Mouse (Mus musculus): ENCODE results near the gene Fxyd7. TPM values are rescaled to one million over a fixed set of nuclear protein-coding genes. Genes with fewer than 3 reads are reported as not detected.

Gene Fxyd7
- polyA plus RNA-seq, 1 experiment = not detected

DNA sequence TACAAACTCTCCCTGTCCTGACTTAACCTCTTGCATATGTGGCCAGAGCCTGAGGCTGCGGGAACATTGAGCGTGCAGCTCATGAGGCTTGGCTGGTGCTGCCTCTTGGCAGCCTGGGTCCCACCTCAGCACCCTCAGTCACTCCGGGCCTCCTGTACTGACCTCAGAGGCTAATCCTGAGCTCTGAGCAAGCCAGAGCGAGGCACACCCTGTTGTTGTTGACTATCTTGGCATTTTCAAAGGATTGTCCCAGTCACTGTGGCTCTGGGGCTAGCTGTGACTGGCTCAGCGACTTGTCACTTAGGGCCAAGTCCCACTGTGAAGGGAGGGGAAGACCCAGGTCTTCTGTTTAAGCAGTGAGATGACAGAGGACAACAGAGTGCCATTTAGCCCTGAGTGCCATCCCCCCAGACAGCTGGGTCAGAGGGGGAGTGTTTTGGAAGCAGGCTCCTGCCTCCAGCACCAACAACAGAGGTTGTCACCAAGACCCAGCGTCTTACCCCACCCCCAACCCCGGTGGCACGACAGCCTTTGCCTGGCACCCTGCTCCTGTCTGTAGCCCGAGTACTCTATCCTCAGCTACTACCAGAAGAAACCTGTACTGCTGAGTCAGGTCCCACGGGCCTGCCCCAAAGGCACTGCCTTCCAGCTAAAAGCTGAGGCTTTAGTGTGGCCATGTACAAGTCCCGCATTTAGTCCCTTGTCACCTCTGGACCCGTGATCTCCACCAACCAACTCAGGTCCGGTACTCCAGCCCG lies 31.7 kb upstream of the Fxyd7 start:
- H3K27me3 ChIP-seq (ENCODE audit: control insufficient read depth, insufficient read depth, insufficient read length) = no peaks in the 10 kb centered on the region
- no peaks in the 10 kb centered on the region for H3K36me3 ChIP-seq (ENCODE audit: control insufficient read depth, insufficient read depth)
- no peak overlapping the region for H3ac ChIP-seq (ENCODE audit: control insufficient read depth, insufficient read length)
- TF ChIP-seq TCF12 (IDR thresholded peaks at IDR 0.05; ENCODE audit: insufficient read depth, poor library complexity, severe bottlenecking) (no peak), SRF (IDR thresholded peaks at IDR 0.05; ENCODE audit: control insufficient read depth, insufficient read length, low read depth) (no peak), CEBPB (IDR thresholded peaks at IDR 0.05; ENCODE audit: insufficient read depth, poor library complexity, severe bottlenecking) (no peak), POLR2A (IDR thresholded peaks at IDR 0.05; ENCODE audit: insufficient read length, low read depth) (no peak), TCF3 (IDR thresholded peaks at IDR 0.05; ENCODE audit: insufficient read length, low read depth) (no peak), POLR2AphosphoS2 (IDR thresholded peaks at IDR 0.05; ENCODE audit: insufficient read length, low read depth) (no peak), USF1 (IDR thresholded peaks at IDR 0.05; ENCODE audit: low read depth) (no peak), E2F4 (IDR thresholded peaks at IDR 0.05; ENCODE audit: insufficient read depth) (no peak), REST (IDR thresholded peaks at IDR 0.05; ENCODE audit: insufficient read depth, insufficient read length) (no peak), MYOG (IDR thresholded peaks at IDR 0.05; ENCODE audit: control insufficient read depth in 1 of 3, insufficient read depth in 1 of 3, insufficient read length in 2 of 3, low read depth in 2 of 3) (no peak), MYOD1 (IDR thresholded peaks at IDR 0.05; ENCODE audit: control insufficient read depth in 1 of 3, insufficient read length in 2 of 3, low read depth in 2 of 3) (no peak), MAX (IDR thresholded peaks at IDR 0.05; ENCODE audit: low read depth) (no peak)
- H3K79me2 ChIP-seq (ENCODE audit: control insufficient read depth, insufficient read depth) = no peaks in the 10 kb centered on the region
- no peak overlapping the region for H3K4me3 ChIP-seq
- no peak overlapping the region for H3K4me2 ChIP-seq (ENCODE audit: low read depth)

GRCm38 (mm10) chr7:31082106-31082505 lies 30.8 kb upstream of the Fxyd7 start:
- TF ChIP-seq E2F4 (IDR thresholded peaks at IDR 0.05; ENCODE audit: insufficient read depth) (no peak), REST (IDR thresholded peaks at IDR 0.05; ENCODE audit: insufficient read depth, insufficient read length) (no peak), TCF3 (IDR thresholded peaks at IDR 0.05; ENCODE audit: insufficient read length, low read depth) (no peak), SRF (IDR thresholded peaks at IDR 0.05; ENCODE audit: control insufficient read depth, insufficient read length, low read depth) (no peak), POLR2A (IDR thresholded peaks at IDR 0.05; ENCODE audit: insufficient read length, low read depth) (no peak), MAX (IDR thresholded peaks at IDR 0.05; ENCODE audit: low read depth) (no peak), MYOD1 (IDR thresholded peaks at IDR 0.05; ENCODE audit: control insufficient read depth in 1 of 3, insufficient read length in 2 of 3, low read depth in 2 of 3) (no peak), CEBPB (IDR thresholded peaks at IDR 0.05; ENCODE audit: insufficient read depth, poor library complexity, severe bottlenecking) (no peak), USF1 (IDR thresholded peaks at IDR 0.05; ENCODE audit: low read depth) (no peak), POLR2AphosphoS2 (IDR thresholded peaks at IDR 0.05; ENCODE audit: insufficient read length, low read depth) (no peak), TCF12 (IDR thresholded peaks at IDR 0.05; ENCODE audit: insufficient read depth, poor library complexity, severe bottlenecking) (no peak), MYOG (IDR thresholded peaks at IDR 0.05; ENCODE audit: control insufficient read depth in 1 of 3, insufficient read depth in 1 of 3, insufficient read length in 2 of 3, low read depth in 2 of 3) (no peak)
- Histone ChIP-seq H3ac (ENCODE audit: control insufficient read depth, insufficient read length) (no peak overlapping the region), H3K36me3 (ENCODE audit: control insufficient read depth, insufficient read depth) (no peaks in the 10 kb centered on the region), H3K4me2 (ENCODE audit: low read depth) (no peak overlapping the region), H3K4me3 (no peak overlapping the region), H3K79me2 (ENCODE audit: control insufficient read depth, insufficient read depth) (no peaks in the 10 kb centered on the region), H3K27me3 (ENCODE audit: control insufficient read depth, insufficient read depth, insufficient read length) (peaks cover 3% of the 10 kb centered on the region)

DNA sequence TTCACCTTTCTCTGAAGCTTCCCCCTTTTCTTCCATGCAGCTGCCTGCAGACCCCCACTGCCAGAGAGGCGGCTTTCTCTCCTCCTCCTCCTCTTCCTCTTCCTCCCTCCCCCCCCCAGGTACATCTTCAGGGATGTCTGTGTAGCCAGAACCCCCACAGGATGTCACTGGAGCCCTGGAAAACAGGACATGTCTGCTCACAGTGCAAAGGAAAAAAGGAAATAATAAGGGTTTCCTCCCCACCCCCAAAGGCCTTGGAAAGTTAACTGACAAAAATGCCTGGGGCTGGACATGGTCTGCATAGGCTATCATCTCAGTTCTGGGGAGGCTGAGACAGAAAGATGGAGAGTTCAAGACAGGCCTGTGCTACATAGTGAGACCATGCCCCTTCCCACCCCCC lies 29.8 kb upstream of the Fxyd7 start:
- Histone ChIP-seq H3K4me3 (no peak overlapping the region), H3K4me2 (ENCODE audit: low read depth) (no peak overlapping the region), H3ac (ENCODE audit: control insufficient read depth, insufficient read length) (no peak overlapping the region), H3K36me3 (ENCODE audit: control insufficient read depth, insufficient read depth) (no peaks in the 10 kb centered on the region), H3K27me3 (ENCODE audit: control insufficient read depth, insufficient read depth, insufficient read length) (peaks cover 9% of the 10 kb centered on the region), H3K79me2 (ENCODE audit: control insufficient read depth, insufficient read depth) (no peaks in the 10 kb centered on the region)
- TF ChIP-seq MYOD1 (IDR thresholded peaks at IDR 0.05; ENCODE audit: control insufficient read depth in 1 of 3, insufficient read length in 2 of 3, low read depth in 2 of 3) = no peak
- no peak for TF ChIP-seq POLR2AphosphoS2 (IDR thresholded peaks at IDR 0.05; ENCODE audit: insufficient read length, low read depth)
- no peak for TF ChIP-seq MAX (IDR thresholded peaks at IDR 0.05; ENCODE audit: low read depth)
- TF ChIP-seq E2F4 (IDR thresholded peaks at IDR 0.05; ENCODE audit: insufficient read depth) = no peak
- TF ChIP-seq TCF12 (IDR thresholded peaks at IDR 0.05; ENCODE audit: insufficient read depth, poor library complexity, severe bottlenecking) = no peak
- TF ChIP-seq POLR2A (IDR thresholded peaks at IDR 0.05; ENCODE audit: insufficient read length, low read depth) = no peak
- no peak for TF ChIP-seq SRF (IDR thresholded peaks at IDR 0.05; ENCODE audit: control insufficient read depth, insufficient read length, low read depth)

DNA sequence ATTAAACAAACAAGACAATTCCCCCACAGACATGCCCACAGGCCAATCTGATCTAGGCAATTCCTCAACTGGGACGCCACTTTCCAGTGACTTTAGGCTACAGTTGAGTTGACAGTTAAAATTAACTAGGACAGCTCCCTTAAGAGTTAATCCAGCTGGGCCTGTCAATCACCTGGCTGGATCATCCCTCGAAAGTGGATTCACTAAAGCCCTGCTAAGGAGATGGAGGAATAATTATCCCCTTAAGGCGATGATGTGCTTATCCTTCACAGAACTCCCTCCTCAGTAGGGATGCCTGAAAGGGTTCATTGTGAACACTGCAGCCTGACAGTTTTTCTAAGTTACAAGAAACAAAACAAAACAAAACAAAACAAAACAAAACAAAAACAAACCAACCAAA lies 29.3 kb upstream of the Fxyd7 start:
- H3K4me2 ChIP-seq (ENCODE audit: low read depth) = no peak overlapping the region
- no peak overlapping the region for H3ac ChIP-seq (ENCODE audit: control insufficient read depth, insufficient read length)
- H3K4me3 ChIP-seq = no peak overlapping the region
- no peaks in the 10 kb centered on the region for H3K79me2 ChIP-seq (ENCODE audit: control insufficient read depth, insufficient read depth)
- H3K27me3 ChIP-seq (ENCODE audit: control insufficient read depth, insufficient read depth, insufficient read length) = peaks cover 9% of the 10 kb centered on the region
- no peak for TF ChIP-seq SRF (IDR thresholded peaks at IDR 0.05; ENCODE audit: control insufficient read depth, insufficient read length, low read depth)
- no peak for TF ChIP-seq CEBPB (IDR thresholded peaks at IDR 0.05; ENCODE audit: insufficient read depth, poor library complexity, severe bottlenecking)
- TF ChIP-seq TCF3 (IDR thresholded peaks at IDR 0.05; ENCODE audit: insufficient read length, low read depth) = no peak
- no peak for TF ChIP-seq MYOD1 (IDR thresholded peaks at IDR 0.05; ENCODE audit: control insufficient read depth in 1 of 3, insufficient read length in 2 of 3, low read depth in 2 of 3)
- TF ChIP-seq POLR2AphosphoS2 (IDR thresholded peaks at IDR 0.05; ENCODE audit: insufficient read length, low read depth) = no peak
- no peak for TF ChIP-seq TCF12 (IDR thresholded peaks at IDR 0.05; ENCODE audit: insufficient read depth, poor library complexity, severe bottlenecking)
- no peak for TF ChIP-seq POLR2A (IDR thresholded peaks at IDR 0.05; ENCODE audit: insufficient read length, low read depth)
- no peak for TF ChIP-seq MAX (IDR thresholded peaks at IDR 0.05; ENCODE audit: low read depth)
- TF ChIP-seq MYOG (IDR thresholded peaks at IDR 0.05; ENCODE audit: control insufficient read depth in 1 of 3, insufficient read depth in 1 of 3, insufficient read length in 2 of 3, low read depth in 2 of 3) = no peak
- TF ChIP-seq USF1 (IDR thresholded peaks at IDR 0.05; ENCODE audit: low read depth) = no peak
- no peak for TF ChIP-seq E2F4 (IDR thresholded peaks at IDR 0.05; ENCODE audit: insufficient read depth)
- TF ChIP-seq REST (IDR thresholded peaks at IDR 0.05; ENCODE audit: insufficient read depth, insufficient read length) = no peak
- H3K36me3 ChIP-seq (ENCODE audit: control insufficient read depth, insufficient read depth) = no peaks in the 10 kb centered on the region

Measured in myocyte (in vitro differentiated cells).